8 mouse cellular contexts compared by ENCODE assay signal in the genomic region with DNA sequence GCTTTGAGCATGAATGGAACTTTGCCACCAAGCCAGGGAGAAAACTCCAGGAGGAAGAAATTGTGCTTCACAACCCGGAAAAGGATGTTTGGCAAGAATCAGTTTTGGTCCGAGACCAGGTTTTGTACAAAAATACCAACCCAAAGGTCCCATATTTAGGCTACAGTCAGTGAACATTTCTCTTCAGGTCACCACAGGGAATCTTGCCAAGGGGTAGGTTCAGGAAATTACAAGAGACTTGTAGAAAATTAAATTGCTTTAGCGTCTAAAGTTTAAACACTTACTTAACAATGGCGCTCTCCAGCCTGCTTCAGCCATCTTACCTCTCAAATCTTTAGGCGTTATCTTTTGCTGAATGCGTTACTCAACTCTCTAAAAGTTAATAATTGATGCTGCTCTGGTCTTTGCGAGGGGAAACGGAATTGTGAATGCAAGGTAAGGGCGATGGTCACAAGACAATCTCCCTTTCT. TPM values are rescaled to one million over a fixed set of nuclear protein-coding genes. Genes with fewer than 3 reads are reported as not detected.
DNase-seq lines count a peak whose midpoint lies in the region; TF ChIP-seq lines count a peak whose summit lies in the region.

No protein-coding gene starts in this region.

- no peaks in the 10 kb centered on the region for H3K9me3 ChIP-seq in heart, embryonic 10.5 days
- no peaks in the 10 kb centered on the region for H3K9me3 ChIP-seq in midbrain, embryonic 10.5 days (replicated peaks)

- H3K27ac ChIP-seq in bone marrow, adult 2 months (ENCODE audit: control insufficient read depth, insufficient read depth, low read depth, low read length, poor library complexity): 0 out of 2 replicates have a peak overlapping the region, but pooled peaks have one; percentile 18
- H3K27ac ChIP-seq in heart, embryonic 10.5 days: peak overlapping the region; percentile 97; the same call in 1 of the 2 replicates
- peak overlapping the region; percentile 94 for H3K27ac ChIP-seq in midbrain, embryonic 10.5 days (replicated peaks)

- H3K27me3 ChIP-seq in heart, embryonic 10.5 days (ENCODE audit: insufficient read depth, poor library complexity, severe bottlenecking): no peaks in the 10 kb centered on the region
- no peaks in the 10 kb centered on the region for H3K27me3 ChIP-seq in midbrain, embryonic 10.5 days (ENCODE audit: low read depth, poor library complexity, severe bottlenecking)

- peak overlapping the region; percentile 80 for H3K4me3 ChIP-seq in bone marrow, adult 2 months (replicated peaks; ENCODE audit: control insufficient read depth, low read depth, low read length)
- peak overlapping the region; percentile 96 for H3K4me3 ChIP-seq in heart, embryonic 10.5 days
- peak overlapping the region; percentile 99 for H3K4me3 ChIP-seq in midbrain, embryonic 10.5 days

- TF ChIP-seq POLR2A in bone marrow, adult 2 months (IDR thresholded peaks at IDR 0.05; ENCODE audit: borderline replicate concordance, control insufficient read depth, low read depth, low read length): no peak

- no peak for TF ChIP-seq CTCF in bone marrow, adult 2 months (IDR thresholded peaks at IDR 0.05; ENCODE audit: control insufficient read depth, insufficient read depth, low read length)

- no peaks in the 10 kb centered on the region; the same call in 1 of the 2 replicates for H3K4me1 ChIP-seq in bone marrow, adult 2 months (ENCODE audit: control insufficient read depth, insufficient read depth, low read length)
- H3K4me1 ChIP-seq in heart, embryonic 10.5 days: peaks cover 22% of the 10 kb centered on the region
- H3K4me1 ChIP-seq in midbrain, embryonic 10.5 days: peaks cover 16% of the 10 kb centered on the region

- peaks cover 17% of the 10 kb centered on the region; the same call in 1 of the 2 replicates for H3K36me3 ChIP-seq in heart, embryonic 10.5 days
- peaks cover 8% of the 10 kb centered on the region for H3K36me3 ChIP-seq in midbrain, embryonic 10.5 days

- DNase-seq in embryo, embryonic 11 days: peak; percentile 21
- no peak for DNase-seq in embryo, embryonic 10 days (ENCODE audit: low spot score)
- no peak for DNase-seq in heart, embryonic 10.5 days (ENCODE audit: low spot score)
- DNase-seq in kidney, postnatal 14 days: peak; percentile 47
- no peak for DNase-seq in midbrain, embryonic 10.5 days (ENCODE audit: low spot score)
- DNase-seq in spleen, postnatal 36 days (ENCODE audit: low spot score in 2 of 2): no peak
- DNase-seq in left cerebral cortex, adult 11 months (ENCODE audit: low spot score): no peak

- WGBS in bone marrow, adult 2 months: 1% methylated on average over 9 of the region's 9 CpGs
- 27% methylated on average over 9 of the region's 9 CpGs for whole genome bisulfite sequencing in heart, embryonic 10.5 days
- 25% methylated on average over 9 of the region's 9 CpGs for WGBS in midbrain, embryonic 10.5 days

RNA-seq across cellular contexts. Expression of a gene that starts 0.6 kb away (rescaled TPM):
- 14.0 and 22.3 TPM in 2 replicates for polyA plus RNA-seq in bone marrow, adult 2 months (2011; ENCODE audit: insufficient read depth, insufficient read length, low replicate concordance, missing spikeins)
- polyA plus RNA-seq in heart, embryonic 10.5 days (2016; fragmentation: Nextera tagmentation; extraction: Ambion mirVana): 83.2 and 84.9 TPM in 2 replicates
- 72.9 and 75.3 TPM in 2 replicates for polyA plus RNA-seq in midbrain, embryonic 10.5 days (2016; fragmentation: Nextera tagmentation; extraction: Ambion mirVana)

Comparison
In these comparisons a context has a peak if more than half of its experiments do, and no peak if none do; other contexts are left out.
1. DNase-seq: peak in embryo, embryonic 11 days (single experiment) and kidney, postnatal 14 days (single experiment); none in embryo, embryonic 10 days (single experiment), heart, embryonic 10.5 days (single experiment), midbrain, embryonic 10.5 days (single experiment), spleen, postnatal 36 days (0 of 2) and left cerebral cortex, adult 11 months (single experiment).
2. H3K27ac ChIP-seq: peak in every context shown above with its lines; median percentile 97 in heart, embryonic 10.5 days; 94 in midbrain, embryonic 10.5 days; 18 in bone marrow, adult 2 months.
3. Peak in every context shown above with its lines, with median percentiles within 50 percentile points of each other: H3K4me3 ChIP-seq.